Mouse (Mus musculus) 3T3-L1 (cell line): ENCODE data around the gene Cntnap4.
"Not testable (repeated sequence)": the region's sequence is repeated elsewhere in the genome, so short reads cannot be mapped to it uniquely, and the experiment has no call there.

Source experiments
- DNase-seq: peaks from one replicate; pipeline ENCODE4 v3.0.0-alpha.2; 2015; ENCODE audit warnings: low read depth, low spot score

Gene Cntnap4

DNA sequence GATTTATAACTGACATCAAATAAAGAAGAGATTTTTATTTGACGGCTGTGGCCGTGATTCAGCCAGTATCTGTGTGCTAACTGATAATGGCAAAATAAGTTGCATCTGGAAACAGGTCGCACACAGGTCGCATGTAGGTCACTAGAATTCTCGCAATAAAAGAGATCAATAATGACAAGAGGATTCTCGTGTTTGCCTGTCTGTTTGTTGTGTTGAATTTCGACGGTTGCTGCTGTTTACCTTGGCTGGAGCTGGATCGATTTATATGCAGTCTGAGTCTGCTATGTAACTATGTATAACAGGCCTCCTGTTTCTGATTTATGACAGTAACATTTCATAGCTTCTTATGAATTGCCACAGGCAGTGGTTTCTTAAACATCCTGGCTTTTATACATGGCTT lies 155.1 kb downstream of the Cntnap4 start:
- DNase-seq: no peak

DNA sequence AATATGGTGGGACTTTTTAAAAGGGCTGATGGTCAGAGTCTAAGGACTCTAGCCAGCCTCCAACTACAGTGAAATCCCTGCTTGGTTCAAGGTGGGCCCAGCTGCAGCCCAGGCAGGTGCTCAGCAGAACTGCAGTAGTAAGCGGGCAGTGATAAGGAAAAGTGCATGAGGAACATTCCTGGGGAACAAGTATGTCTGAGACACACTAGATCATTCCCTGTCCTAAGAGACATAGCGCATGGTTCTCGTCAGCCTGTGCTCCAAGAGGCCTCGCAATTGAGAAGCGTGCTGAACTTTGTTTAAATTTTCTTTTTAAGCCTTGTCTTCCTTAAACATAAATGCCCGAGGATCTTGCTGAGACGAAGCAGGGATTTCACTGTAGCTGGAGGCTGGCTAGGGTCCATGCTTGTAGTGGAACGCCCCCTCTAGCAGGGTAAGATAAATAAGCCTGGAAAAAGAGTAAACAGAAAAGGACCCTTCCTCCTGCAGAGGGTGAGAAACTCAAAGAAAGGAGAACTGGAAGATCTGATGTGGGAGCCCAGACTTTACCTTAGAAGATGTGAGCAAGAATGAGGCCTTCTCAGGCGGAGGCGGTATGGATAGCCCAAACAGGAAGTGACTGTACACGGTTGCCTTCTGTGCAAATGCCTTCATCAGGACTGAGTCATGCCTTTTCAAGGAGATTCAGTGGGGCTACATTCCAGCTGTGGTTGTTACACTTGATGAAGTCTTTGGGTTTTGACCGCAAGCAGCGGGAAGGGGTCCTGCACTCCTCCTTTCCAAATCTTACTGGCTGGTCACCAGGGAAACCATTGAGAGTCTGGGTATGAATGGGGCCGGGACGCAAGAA lies 161.0 kb downstream of the Cntnap4 start:
- peak; percentile 2 for DNase-seq

DNA sequence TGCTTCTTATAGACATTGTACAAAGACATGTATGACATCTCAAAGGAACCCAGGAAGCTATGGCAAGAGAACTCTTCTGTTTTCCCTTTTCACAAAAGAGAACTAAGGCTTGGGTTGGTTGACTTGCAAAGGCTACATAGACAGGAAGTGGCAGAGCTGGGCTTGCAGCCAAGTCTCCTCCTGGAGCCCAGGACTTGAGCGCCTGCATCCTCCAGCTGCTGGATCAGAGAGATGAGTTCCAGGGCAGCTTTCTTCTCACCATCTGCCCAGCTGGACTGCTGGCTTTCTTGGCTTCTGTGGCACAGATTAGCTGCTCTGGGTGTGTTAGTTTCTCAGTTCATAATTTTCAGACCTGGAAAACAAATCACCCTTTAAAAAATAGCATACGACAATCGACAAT lies 165.7 kb downstream of the Cntnap4 start:
- peak; percentile 10 for DNase-seq

DNA sequence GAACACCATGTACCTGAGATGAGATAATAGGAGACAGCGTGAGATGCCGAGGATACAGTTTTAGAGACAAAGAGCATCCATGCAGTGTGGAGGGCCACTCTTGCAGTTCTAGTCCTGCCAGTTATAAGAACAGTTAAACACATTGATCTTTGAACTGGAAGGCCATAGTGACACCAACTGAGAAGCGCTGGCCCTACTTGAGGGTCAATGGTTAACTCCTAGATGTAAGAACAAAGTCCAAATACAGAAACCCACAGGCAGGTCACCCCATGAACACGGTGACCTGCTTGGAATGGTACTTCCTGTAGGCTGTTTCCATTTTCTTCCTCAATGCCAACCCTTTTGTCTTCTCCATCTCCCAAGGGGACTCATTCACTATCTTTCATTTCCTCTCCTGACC lies 173.5 kb downstream of the Cntnap4 start:
- DNase-seq: no peak

DNA sequence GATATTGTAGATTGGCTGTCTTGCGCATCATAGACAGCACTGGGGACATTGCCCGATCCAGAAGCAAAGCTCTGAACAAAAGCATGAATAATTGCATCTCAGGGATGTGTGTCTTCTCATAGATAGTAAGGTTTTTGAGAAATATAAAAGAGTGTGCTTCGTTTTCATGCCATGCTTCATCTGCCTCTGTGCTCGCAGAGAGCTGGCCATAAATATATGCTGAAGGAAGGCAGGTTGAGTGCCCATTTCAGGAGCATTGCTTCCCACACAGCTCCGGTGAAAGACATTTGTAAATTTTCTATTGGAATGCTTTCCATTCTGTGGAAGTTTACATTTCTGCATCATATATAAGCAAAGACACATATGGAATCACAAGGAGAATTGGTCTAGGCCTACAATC lies 177.5 kb downstream of the Cntnap4 start:
- DNase-seq: no peak

DNA sequence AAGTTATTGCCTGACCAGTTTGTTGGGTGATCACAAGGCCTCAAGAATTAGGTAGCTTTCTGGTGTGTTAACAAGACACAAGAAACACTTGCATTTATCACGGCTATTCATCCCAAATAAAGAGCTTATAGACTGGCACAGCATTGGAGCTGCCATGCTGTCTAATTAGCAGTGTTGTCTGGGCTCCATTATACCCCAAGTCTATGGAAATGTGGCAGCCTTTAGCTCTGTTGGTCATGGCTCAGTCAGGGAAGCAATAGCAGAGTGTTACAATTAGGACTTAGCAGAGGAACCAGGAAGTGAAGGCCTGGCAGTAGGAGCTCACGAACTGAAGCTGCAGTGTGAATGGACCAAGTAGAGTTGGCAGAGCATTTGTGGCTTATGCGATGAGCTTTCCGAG lies 185.3 kb downstream of the Cntnap4 start:
- DNase-seq: no peak

DNA sequence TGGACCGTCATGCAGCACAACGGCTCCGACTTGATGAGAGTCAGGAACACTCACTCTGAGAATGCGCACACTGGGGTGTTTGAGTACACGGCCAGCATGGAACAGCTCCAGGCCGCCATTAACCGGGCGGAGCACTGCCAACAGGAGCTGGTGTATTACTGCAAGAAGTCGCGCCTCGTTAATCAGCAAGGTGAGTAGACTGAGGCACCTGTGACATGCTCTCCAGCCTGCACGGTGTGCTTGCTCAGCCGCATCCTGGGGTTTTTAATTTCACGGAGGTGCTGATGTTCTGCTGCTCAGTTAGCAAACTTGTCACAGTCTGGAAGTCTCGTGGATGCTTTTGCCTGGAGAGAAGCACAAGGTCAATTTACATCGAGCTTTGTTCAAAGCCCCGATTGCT lies 233.2 kb downstream of the Cntnap4 start:
- no peak for DNase-seq

DNA sequence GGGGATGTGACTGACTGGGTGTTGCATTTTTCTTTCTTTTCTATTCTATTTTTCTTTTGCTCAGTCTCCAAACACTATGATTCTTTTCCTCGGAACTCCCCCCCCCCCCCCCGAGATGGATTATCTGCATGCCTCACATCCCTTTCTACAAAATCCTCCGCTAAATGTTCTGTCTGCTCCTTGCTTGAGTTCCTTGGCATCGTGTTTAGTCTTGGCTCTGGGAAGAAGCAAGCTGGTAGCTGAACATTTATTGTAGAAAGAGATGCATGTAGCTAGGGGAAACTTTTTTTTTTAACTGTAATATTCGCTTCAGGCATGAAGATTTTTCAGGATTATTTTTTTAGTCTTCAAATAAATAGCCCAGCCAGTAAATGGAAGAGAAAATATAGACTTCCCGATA lies 239.5 kb downstream of the Cntnap4 start:
- DNase-seq: no peak

DNA sequence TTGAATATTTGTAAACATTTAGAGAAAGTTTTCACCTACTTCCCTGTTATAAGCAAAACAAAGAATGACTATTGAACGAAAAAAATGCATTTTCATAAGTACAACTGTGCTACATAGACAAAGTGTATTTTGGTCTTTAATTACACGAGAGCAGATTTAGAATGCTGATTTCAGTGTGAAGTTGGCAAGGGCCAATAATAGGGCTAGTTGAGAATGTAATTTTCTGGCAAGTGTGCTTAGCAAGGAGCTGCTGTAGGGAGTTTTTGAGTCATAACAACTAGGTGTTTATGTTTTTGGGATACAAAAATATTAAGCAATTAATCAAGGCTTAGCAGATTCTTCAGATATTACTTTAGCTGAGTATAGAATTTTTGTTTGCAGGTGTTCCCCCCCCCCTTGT lies 271.2 kb downstream of the Cntnap4 start:
- DNase-seq: no peak

DNA sequence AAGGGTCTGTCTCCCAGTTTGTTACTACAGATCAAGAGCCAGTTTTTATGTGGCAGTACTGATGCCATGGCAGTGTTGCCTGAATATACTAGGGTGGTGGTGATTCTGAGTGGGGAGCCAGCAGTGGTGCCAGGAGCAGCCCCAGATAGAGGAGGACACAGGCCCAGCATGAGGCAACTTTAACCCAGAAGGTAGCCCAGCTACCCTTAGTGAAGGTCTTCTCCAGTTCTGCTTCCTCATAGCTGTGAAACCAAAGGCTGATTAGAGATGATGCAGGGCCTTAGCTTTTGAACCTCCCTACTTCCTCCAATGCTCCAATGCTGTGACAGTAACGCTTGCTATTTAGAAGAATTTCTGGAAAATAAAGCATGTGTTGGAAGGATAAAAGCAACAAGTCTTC lies 279.7 kb downstream of the Cntnap4 start:
- DNase-seq: not testable (repeated sequence)

DNA sequence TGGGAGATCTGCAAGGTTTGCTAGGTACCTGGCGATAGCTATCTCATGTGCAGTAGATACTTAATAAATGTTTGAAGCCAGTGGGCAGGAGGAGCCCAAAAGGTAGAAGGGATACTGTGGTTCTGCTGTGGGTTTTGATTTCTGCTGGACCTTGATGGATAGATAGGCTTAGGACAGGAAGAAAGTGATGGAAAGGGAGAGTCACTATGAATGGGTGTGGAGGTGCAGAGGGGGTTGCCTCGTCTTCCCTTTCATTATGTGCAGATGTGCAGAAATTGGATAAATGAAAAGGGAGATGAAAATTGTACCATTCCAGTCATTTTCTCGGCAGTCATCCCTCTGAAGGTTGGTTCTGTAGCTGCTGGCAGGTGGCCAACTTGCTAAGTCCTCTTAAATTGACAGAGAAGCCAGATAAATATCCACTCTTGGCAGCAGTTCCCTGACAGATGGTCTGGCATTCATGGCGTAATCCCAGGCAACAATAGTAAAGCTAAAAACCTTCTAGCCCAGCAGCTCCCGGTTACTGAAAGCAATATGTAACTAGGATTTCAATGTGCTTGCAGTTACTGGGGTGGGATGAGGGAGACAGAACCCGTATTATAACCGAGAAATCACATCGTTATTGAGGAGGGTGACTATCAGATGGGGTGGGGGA lies 336.7 kb downstream of the Cntnap4 start:
- peak; percentile 73 for DNase-seq

DNA sequence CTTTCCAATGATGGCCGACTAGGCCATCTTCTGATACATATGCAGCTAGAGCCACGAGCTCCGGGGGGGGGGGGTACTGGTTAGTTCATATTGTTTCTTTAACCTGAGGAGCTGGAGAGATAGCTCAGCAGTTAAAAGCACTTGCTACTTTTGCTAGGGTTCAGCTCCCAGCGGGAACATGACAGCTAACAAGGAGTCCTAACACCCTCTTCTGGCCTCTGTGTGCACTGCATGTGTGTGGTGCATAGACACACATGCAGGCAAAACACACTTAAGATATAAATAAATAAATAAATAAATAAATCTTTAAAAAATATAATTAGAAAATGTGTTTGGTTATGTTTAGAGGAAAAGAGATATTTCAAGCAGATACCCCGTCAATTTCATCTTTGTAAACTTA lies 339.7 kb downstream of the Cntnap4 start:
- DNase-seq: no peak

DNA sequence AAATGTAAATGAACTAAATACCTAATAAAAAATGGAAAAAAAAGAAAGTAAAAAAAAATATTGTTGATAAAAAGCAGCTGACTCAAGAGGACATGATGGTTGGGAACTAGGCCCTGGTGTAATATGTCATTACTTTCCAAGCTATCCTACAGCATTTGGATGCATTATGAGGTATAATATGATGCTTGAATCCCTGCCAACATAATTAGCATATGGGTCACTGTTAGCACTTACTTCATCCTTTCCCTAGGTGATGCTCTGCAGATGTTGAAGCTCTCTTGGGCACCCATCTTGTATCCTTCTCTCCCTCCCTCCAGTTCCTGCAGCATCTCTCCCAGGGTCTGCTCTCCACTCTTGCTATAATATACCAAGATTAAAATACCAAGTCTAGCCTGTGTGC lies 341.6 kb downstream of the Cntnap4 start:
- DNase-seq: no peak

DNA sequence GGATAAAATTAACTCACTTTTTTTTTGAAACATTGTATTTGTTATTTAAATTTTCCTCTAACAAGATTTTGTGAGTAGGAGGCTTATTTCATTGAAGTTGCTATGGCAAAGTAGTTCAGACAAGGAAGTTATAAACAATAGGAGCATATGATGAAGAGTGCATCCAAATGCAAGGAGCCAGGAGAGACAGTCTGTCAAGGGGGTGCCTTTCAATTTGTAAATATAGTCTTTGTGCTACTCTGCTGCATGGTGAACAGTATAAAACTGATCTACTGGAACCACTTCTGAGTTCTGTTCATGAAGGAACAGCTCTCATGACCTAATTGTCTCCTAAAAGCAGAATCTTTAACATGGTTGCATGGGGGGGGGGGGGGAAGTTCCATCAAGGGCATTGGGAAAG lies 352.3 kb downstream of the Cntnap4 start:
- DNase-seq: no peak

DNA sequence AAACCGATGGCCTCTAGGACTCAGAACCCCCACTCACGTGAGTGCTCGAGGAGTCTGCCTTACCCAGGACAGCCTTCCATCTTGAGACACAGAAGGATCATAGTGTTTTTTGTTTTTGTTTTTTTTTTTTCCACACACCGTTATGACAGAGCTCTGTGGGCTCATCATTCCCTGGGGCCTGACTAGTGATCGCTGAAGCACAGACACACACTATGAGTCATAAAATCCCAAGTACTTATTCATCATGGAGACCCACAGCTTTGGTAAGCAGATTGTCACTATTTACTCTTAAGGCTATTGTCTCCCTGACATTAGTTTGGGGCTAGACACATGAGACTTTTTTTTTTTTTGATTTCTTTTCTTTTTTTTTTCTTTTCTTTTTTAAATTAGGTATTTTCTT lies 352.9 kb downstream of the Cntnap4 start:
- DNase-seq: peak; percentile 41
